Mouse (Mus musculus) embryo, embryonic 9.5 days (tissue): ENCODE results near the gene Per2.

Experiments
- DNase-seq: peaks from one replicate; pipeline ENCODE4 v3.0.0-alpha.2; 2017; ENCODE audit errors: extremely low spot score

The Per2 gene

GRCm38 (mm10) chr1:91434905-91435304 is 24.2 kb downstream of the Per2 start:
- no peak for DNase-seq

GRCm38 (mm10) chr1:91430761-91431160 is 28.4 kb downstream of the Per2 start:
- no peak for DNase-seq

GRCm38 (mm10) chr1:91429212-91429611 is 29.9 kb downstream of the Per2 start:
- no peak for DNase-seq

- DNase-seq = peak; percentile 69
Observed at GRCm38 (mm10) chr1:91428614-91429013, 30.5 kb downstream of the Per2 start.

GRCm38 (mm10) chr1:91426397-91426796 is 32.7 kb downstream of the Per2 start:
- no peak for DNase-seq

GRCm38 (mm10) chr1:91420601-91421065 is 38.5 kb downstream of the Per2 start:
- DNase-seq = no peak

GRCm38 (mm10) chr1:91419862-91420600 is 39.1 kb downstream of the Per2 start:
- no peak for DNase-seq

GRCm38 (mm10) chr1:91417991-91418390 is 41.1 kb downstream of the Per2 start:
- DNase-seq = no peak

GRCm38 (mm10) chr1:91415311-91415710 is 43.8 kb downstream of the Per2 start:
- no peak for DNase-seq

GRCm38 (mm10) chr1:91414903-91415302 is 44.2 kb downstream of the Per2 start:
- peak; percentile 17 for DNase-seq

GRCm38 (mm10) chr1:91413898-91414594 is 45.1 kb downstream of the Per2 start, which contains the start of gene Hes6:
Hes6 (minus strand) TSS chr1:91414038.
- peak; percentile 79 for DNase-seq

GRCm38 (mm10) chr1:91413536-91413897 is 45.6 kb downstream of the Per2 start:
- DNase-seq = no peak

GRCm38 (mm10) chr1:91413030-91413506 is 46.1 kb downstream of the Per2 start:
- DNase-seq = peak; percentile 95

GRCm38 (mm10) chr1:91412286-91413029 is 46.7 kb downstream of the Per2 start:
- DNase-seq = peak; percentile 32

GRCm38 (mm10) chr1:91411631-91412285 is 47.4 kb downstream of the Per2 start:
- DNase-seq = no peak

GRCm38 (mm10) chr1:91407819-91408218 is 51.3 kb downstream of the Per2 start:
- no peak for DNase-seq

- DNase-seq = no peak
Observed at GRCm38 (mm10) chr1:91405406-91406169, 53.5 kb downstream of the Per2 start.

GRCm38 (mm10) chr1:91404976-91405375 is 54.1 kb downstream of the Per2 start:
- no peak for DNase-seq

GRCm38 (mm10) chr1:91398260-91399062 is 60.7 kb downstream of the Per2 start, which contains the start of gene Ilkap:
Ilkap (minus strand) TSS chr1:91398815.
- peak; percentile 85 for DNase-seq

- DNase-seq = no peak
Observed at GRCm38 (mm10) chr1:91397927-91398259, 61.2 kb downstream of the Per2 start.
